Mouse (Mus musculus) liver, embryonic 15.5 days (tissue): Measurements from ENCODE around the gene Fgf8. TPM values are rescaled to one million over a fixed set of nuclear protein-coding genes. Genes with fewer than 3 reads are reported as not detected.

Experiments
- polyA plus RNA-seq: library from polyadenylated mRNA; unstranded; fragments of >200 nt; fragmentation: Nextera tagmentation; extraction: Ambion mirVana; gene quantifications from 2 replicates; pipeline ENCODE4 v1.2.1, GENCODE M21; 2015

Gene Fgf8
- polyA plus RNA-seq, 1 experiment from 2014 or later = not detected

Other genes with a start within 250 kb of the Fgf8 start
- gene Poll, start 182.4 kb downstream of the Fgf8 start, polyA plus RNA-seq = 5.0 and 5.4 TPM in 2 replicates
- 12.1 and 12.8 TPM in 2 replicates for gene Gm17018, start 182.3 kb downstream of the Fgf8 start, polyA plus RNA-seq
- 2.4 and 3.5 TPM in 2 replicates for gene Fbxw4, start 82.6 kb downstream of the Fgf8 start, polyA plus RNA-seq
- 5.8 and 6.4 TPM in 2 replicates for gene Npm3, start 6.7 kb upstream of the Fgf8 start, polyA plus RNA-seq
- 16.9 and 20.2 TPM in 2 replicates for gene Mgea5, start 40.9 kb upstream of the Fgf8 start, polyA plus RNA-seq
- 2.4 and 2.5 TPM in 2 replicates for gene Kcnip2, start 73.1 kb upstream of the Fgf8 start, polyA plus RNA-seq